Mouse (Mus musculus): ENCODE results near the gene Zfp12. TPM values are rescaled to one million over a fixed set of nuclear protein-coding genes. Genes with fewer than 3 reads are reported as not detected.

Zfp12 gene
- polyA plus RNA-seq, 1 experiment, result 4.5 TPM

DNA sequence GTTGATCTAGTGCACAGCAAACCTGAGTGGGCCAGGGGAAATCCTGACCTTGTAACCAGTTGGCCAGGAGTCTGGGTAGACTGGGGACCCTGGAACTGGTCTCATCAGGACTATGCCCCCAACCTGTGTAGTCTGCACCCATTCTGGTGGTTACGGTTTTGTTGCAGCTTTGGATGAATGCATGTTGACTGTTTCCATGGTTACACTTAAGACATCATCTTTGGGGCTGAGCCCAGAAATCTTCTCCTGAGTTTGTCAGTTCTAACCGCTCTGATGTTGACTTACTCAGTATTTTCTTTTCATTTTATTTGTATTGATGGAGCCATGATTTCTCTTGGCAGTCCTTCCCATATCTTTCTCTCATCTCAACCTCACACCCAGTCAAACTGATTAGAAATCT is 60.4 kb downstream of the Zfp12 start:
- H3K4me2 ChIP-seq (ENCODE audit: low read depth), result no peak overlapping the region
- H3ac ChIP-seq (ENCODE audit: control insufficient read depth, insufficient read length), result no peak overlapping the region
- no peak for TF ChIP-seq MYOG (IDR thresholded peaks at IDR 0.05; ENCODE audit: control insufficient read depth in 1 of 3, insufficient read depth in 1 of 3, insufficient read length in 2 of 3, low read depth in 2 of 3)
- TF ChIP-seq SRF (IDR thresholded peaks at IDR 0.05; ENCODE audit: control insufficient read depth, insufficient read length, low read depth), result no peak
- no peak for TF ChIP-seq MYOD1 (IDR thresholded peaks at IDR 0.05; ENCODE audit: control insufficient read depth in 1 of 3, insufficient read length in 2 of 3, low read depth in 2 of 3)
- TF ChIP-seq REST (IDR thresholded peaks at IDR 0.05; ENCODE audit: insufficient read depth, insufficient read length), result no peak
- TF ChIP-seq E2F4 (IDR thresholded peaks at IDR 0.05; ENCODE audit: insufficient read depth), result no peak
- no peak for TF ChIP-seq CEBPB (IDR thresholded peaks at IDR 0.05; ENCODE audit: insufficient read depth, poor library complexity, severe bottlenecking)
- no peak for TF ChIP-seq POLR2A (IDR thresholded peaks at IDR 0.05; ENCODE audit: insufficient read length, low read depth)
- TF ChIP-seq TCF12 (IDR thresholded peaks at IDR 0.05; ENCODE audit: insufficient read depth, poor library complexity, severe bottlenecking), result no peak
- TF ChIP-seq USF1 (IDR thresholded peaks at IDR 0.05; ENCODE audit: low read depth), result no peak
- no peak for TF ChIP-seq TCF3 (IDR thresholded peaks at IDR 0.05; ENCODE audit: insufficient read length, low read depth)
- TF ChIP-seq POLR2AphosphoS2 (IDR thresholded peaks at IDR 0.05; ENCODE audit: insufficient read length, low read depth), result no peak
- TF ChIP-seq MAX (IDR thresholded peaks at IDR 0.05; ENCODE audit: low read depth), result no peak
- no peaks in the 10 kb centered on the region for H3K79me2 ChIP-seq (ENCODE audit: control insufficient read depth, insufficient read depth)
- no peak overlapping the region for H3K4me3 ChIP-seq
- peaks cover 6% of the 10 kb centered on the region for H3K36me3 ChIP-seq (ENCODE audit: control insufficient read depth, insufficient read depth)
- H3K27me3 ChIP-seq (ENCODE audit: control insufficient read depth, insufficient read depth, insufficient read length), result no peaks in the 10 kb centered on the region

DNA sequence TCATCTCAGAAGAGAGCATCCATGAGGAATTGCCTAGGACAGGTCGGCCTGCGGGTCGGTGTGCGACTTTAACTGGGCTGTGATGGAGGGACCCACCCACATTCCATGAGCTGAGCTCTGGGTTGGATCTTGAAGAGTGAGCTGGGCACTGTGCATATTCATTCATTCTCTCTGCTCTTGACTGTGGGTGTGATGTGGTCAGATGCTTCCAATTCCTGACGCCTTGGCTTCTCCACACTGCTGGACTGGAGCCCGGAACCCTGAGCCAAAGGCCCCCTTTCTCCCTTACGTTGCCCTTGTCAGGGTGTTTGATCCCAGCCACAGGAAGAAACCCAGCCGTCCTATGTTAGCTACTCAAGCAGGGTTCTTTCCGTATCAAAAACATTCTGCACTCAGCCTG is 63.0 kb downstream of the Zfp12 start:
- no peaks in the 10 kb centered on the region for H3K79me2 ChIP-seq (ENCODE audit: control insufficient read depth, insufficient read depth)
- no peak overlapping the region for H3K4me3 ChIP-seq
- no peaks in the 10 kb centered on the region for H3K27me3 ChIP-seq (ENCODE audit: control insufficient read depth, insufficient read depth, insufficient read length)
- H3ac ChIP-seq (ENCODE audit: control insufficient read depth, insufficient read length), result no peak overlapping the region
- no peak overlapping the region for H3K4me2 ChIP-seq (ENCODE audit: low read depth)
- H3K36me3 ChIP-seq (ENCODE audit: control insufficient read depth, insufficient read depth), result peaks cover 6% of the 10 kb centered on the region
- no peak for TF ChIP-seq USF1 (IDR thresholded peaks at IDR 0.05; ENCODE audit: low read depth)
- TF ChIP-seq POLR2AphosphoS2 (IDR thresholded peaks at IDR 0.05; ENCODE audit: insufficient read length, low read depth), result no peak
- TF ChIP-seq TCF3 (IDR thresholded peaks at IDR 0.05; ENCODE audit: insufficient read length, low read depth), result no peak

DNA sequence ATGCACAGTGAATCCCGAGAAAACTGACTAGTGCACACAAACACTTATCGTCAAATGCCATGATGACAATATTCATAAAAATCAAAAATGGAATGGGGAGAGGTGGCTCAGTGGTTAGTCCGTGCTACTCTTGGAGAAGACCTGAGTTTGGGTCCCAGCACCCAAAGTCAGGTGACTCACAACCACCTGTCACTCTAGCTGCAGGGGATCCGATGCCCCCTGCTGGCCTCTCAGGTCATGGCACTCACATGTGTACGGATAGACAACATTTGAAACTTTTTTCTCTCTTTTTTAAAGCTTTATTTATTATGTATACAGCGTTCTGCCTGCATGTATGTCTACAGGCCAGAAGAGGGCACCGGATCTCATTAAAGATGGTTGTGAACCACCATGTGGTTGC is 63.4 kb downstream of the Zfp12 start:
- Histone ChIP-seq H3ac (ENCODE audit: control insufficient read depth, insufficient read length) (no peak overlapping the region), H3K27me3 (ENCODE audit: control insufficient read depth, insufficient read depth, insufficient read length) (no peaks in the 10 kb centered on the region), H3K36me3 (ENCODE audit: control insufficient read depth, insufficient read depth) (peaks cover 6% of the 10 kb centered on the region), H3K4me3 (no peak overlapping the region), H3K79me2 (ENCODE audit: control insufficient read depth, insufficient read depth) (no peaks in the 10 kb centered on the region), H3K4me2 (ENCODE audit: low read depth) (no peak overlapping the region)
- TF ChIP-seq MYOG (IDR thresholded peaks at IDR 0.05; ENCODE audit: control insufficient read depth in 1 of 3, insufficient read depth in 1 of 3, insufficient read length in 2 of 3, low read depth in 2 of 3) (no peak), SRF (IDR thresholded peaks at IDR 0.05; ENCODE audit: control insufficient read depth, insufficient read length, low read depth) (no peak)

Other genes starting within 250 kb of the Zfp12 start
- gene Rnf216, start 122.2 kb upstream of the Zfp12 start, polyA plus RNA-seq (2012; fragmentation: generic; extraction: Trizol), result 15.9 TPM
- gene Olfr718-ps1, start 87.6 kb upstream of the Zfp12 start, polyA plus RNA-seq (2012; fragmentation: generic; extraction: Trizol), result not detected
- 3.1 TPM for gene Rbak, start 54.4 kb upstream of the Zfp12 start, polyA plus RNA-seq (2012; fragmentation: generic; extraction: Trizol)
- gene Spdye4b, start 54.1 kb upstream of the Zfp12 start, polyA plus RNA-seq (2012; fragmentation: generic; extraction: Trizol), result not detected
- not detected for gene Spdye4a, start 8.3 kb upstream of the Zfp12 start, polyA plus RNA-seq (2012; fragmentation: generic; extraction: Trizol)
- gene Zfp316, start 34.9 kb downstream of the Zfp12 start, polyA plus RNA-seq (2012; fragmentation: generic; extraction: Trizol), result 6.1 TPM
- gene Zfp853, start 58.5 kb downstream of the Zfp12 start, polyA plus RNA-seq (2012; fragmentation: generic; extraction: Trizol), result 0.01 TPM
- gene E130309D02Rik, start 80.2 kb downstream of the Zfp12 start, polyA plus RNA-seq (2012; fragmentation: generic; extraction: Trizol), result 25.7 TPM
- 60.5 TPM for gene Zdhhc4, start 94.1 kb downstream of the Zfp12 start, polyA plus RNA-seq (2012; fragmentation: generic; extraction: Trizol)
- gene Grid2ip, start 122.2 kb downstream of the Zfp12 start, polyA plus RNA-seq (2012; fragmentation: generic; extraction: Trizol), result not detected
- 88.2 TPM for gene Kdelr2, start 168.7 kb downstream of the Zfp12 start, polyA plus RNA-seq (2012; fragmentation: generic; extraction: Trizol)
- gene Daglb, start 229.4 kb downstream of the Zfp12 start, polyA plus RNA-seq (2012; fragmentation: generic; extraction: Trizol), result 3.9 TPM

All from myocyte (in vitro differentiated cells).